Mouse (Mus musculus): ENCODE data around the gene Eif3i.

DNA sequence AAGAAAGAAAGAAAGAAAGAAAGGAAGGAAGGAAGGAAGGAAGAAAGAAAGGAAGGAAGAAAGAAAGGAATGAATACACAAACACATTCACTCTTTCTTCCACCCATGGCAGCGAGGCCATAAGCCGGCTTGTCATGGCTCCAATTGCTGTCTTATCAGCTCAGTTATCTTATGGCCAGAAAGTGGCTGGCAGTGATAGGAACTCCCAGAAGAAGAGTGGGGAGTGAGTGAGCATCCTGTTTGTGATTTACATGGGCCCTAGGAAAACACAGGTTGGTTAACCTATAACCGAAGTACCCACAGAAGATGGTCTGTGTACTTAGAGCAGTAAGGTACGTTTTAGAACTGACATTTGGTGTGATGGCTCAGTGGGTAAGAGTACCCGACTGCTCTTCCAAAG, 39.3 kb downstream of the Eif3i start:
- TF ChIP-seq CTCF (IDR thresholded peaks at IDR 0.05; ENCODE audit: low read depth, low read length), result no peak
- no peak for TF ChIP-seq POLR2A (IDR thresholded peaks at IDR 0.05; ENCODE audit: borderline replicate concordance, low read depth, low read length)
